Mouse (Mus musculus) neural tube, embryonic 12.5 days (tissue): ENCODE data around the gene Ccs. TPM values are rescaled to one million over a fixed set of nuclear protein-coding genes. Genes with fewer than 3 reads are reported as not detected.
"Not testable (repeated sequence)": the region's sequence is repeated elsewhere in the genome, so short reads cannot be mapped to it uniquely, and the experiment has no call there.

Source experiments
- ATAC-seq: fragments of 200-750 bp; cut with Nextera tagmentation; 2 replicates; pipeline ENCODE4 v1.8.0; 2017; ENCODE audit warnings: low read depth, mild to moderate bottlenecking, moderate TSS enrichment, moderate library complexity; ENCODE audit not compliant: low FRiP score
- H3K27ac ChIP-seq: fragments of 300-500 bp; sonication (generic); 2 replicates; pipeline ENCODE4 v1.5.1; 2016
- H3K27me3 ChIP-seq: fragments of 300-500 bp; sonication (generic); replicated peaks from 2 replicates; pipeline ENCODE4 v1.6.1; 2016; ENCODE audit warnings: mild to moderate bottlenecking
- H3K36me3 ChIP-seq: fragments of 300-500 bp; sonication (generic); 2 replicates; pipeline ENCODE4 v1.6.1; 2016; ENCODE audit warnings: mild to moderate bottlenecking
- H3K4me1 ChIP-seq: fragments of 300-500 bp; sonication (generic); 2 replicates; pipeline ENCODE4 v1.6.1; 2016
- H3K4me2 ChIP-seq: fragments of 300-500 bp; sonication (generic); replicated peaks from 2 replicates; pipeline ENCODE4 v1.6.1; 2016; ENCODE audit warnings: mild to moderate bottlenecking
- H3K4me3 ChIP-seq: fragments of 300-500 bp; sonication (generic); 2 replicates; pipeline ENCODE4 v1.5.1; 2016
- H3K9ac ChIP-seq: fragments of 300-500 bp; sonication (generic); 2 replicates; pipeline ENCODE4 v1.6.1; 2016; ENCODE audit warnings: mild to moderate bottlenecking
- H3K9me3 ChIP-seq: fragments of 300-500 bp; sonication (generic); 2 replicates; pipeline ENCODE4 v1.6.1; 2016; ENCODE audit warnings: mild to moderate bottlenecking
- WGBS: fragments of 180-500 bp; shearing (Covaris S2); methylation state at CpG from one replicate; pipeline ENCODE4 v1.1.7; 2016; 5-methylcytosine and 5-hydroxymethylcytosine counted together
- polyA plus RNA-seq: library from polyadenylated mRNA; unstranded; fragments of >200 nt; fragmentation: Nextera tagmentation; extraction: Ambion mirVana; gene quantifications from 2 replicates; pipeline ENCODE4 v1.2.1, GENCODE M21; 2016

Gene Ccs
- polyA plus RNA-seq, 1 experiment from 2014 or later, result 44.1 TPM

DNA sequence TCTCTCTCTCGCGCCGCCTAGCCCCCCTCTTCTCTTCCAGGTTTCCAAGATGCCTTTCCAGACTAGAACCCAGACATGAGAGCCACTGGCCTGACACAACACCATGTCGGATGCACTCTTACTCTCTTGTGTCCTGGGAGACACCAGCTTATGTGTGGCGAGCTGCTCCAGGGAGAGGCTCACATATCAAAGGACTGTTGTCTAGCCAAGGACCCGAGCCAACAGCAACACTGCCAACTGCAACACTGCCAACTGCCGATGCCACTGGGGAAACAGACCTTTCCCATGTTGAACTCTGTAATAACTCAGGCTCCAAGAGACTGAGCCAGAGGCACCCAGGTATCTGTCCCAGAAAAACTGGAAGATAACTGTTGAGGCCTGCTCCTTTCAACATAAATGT lies 10.0 kb downstream of the Ccs start:
- Histone ChIP-seq H3K4me1 (no peaks in the 10 kb centered on the region), H3K4me3 (no peak overlapping the region), H3K36me3 (peaks cover 33% of the 10 kb centered on the region), H3K9me3 (no peaks in the 10 kb centered on the region), H3K9ac (no peak overlapping the region), H3K27ac (no peak overlapping the region), H3K27me3 (no peaks in the 10 kb centered on the region), H3K4me2 (no peak overlapping the region)
- 75% methylated on average over 7 of the region's 7 CpGs for WGBS
- no peak for ATAC-seq

DNA sequence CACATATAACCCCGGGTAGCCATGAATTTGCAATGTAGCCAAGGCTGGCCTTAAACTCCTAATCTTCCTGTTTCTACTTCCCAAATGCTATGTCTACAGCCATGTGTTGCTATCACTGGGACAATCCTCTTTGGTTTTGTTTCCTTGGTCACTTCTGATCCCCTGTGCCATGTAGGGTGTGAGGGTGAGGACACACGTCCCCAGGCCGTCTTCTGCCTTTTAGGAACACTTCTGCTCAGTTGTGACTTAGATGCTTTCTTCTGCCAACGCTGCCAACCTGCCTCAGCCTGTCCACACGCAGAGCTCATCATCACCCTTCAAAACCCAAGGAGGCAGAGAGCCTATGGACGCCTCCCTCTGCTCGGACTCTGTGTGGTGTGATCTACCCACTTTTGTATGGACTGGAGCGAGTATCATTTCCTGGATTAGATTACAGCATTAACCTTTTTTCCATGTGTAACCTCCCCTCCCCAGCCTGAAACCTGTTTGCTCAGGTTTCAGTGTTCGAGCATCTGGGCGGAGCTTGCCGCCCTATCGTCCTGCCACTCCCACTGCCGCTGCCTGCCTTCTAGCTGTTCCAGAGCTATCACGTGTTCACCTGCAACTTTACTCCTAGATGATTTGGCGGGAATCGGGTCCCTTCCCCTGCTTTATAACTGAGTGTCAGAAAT lies 10.6 kb downstream of the Ccs start:
- Histone ChIP-seq H3K36me3 (peaks cover 34% of the 10 kb centered on the region), H3K4me3 (no peak overlapping the region), H3K27ac (no peak overlapping the region), H3K4me1 (no peaks in the 10 kb centered on the region), H3K9ac (no peak overlapping the region), H3K27me3 (no peaks in the 10 kb centered on the region), H3K4me2 (no peak overlapping the region), H3K9me3 (no peaks in the 10 kb centered on the region)
- 62% methylated on average over 16 of the region's 16 CpGs for WGBS
- ATAC-seq, result no peak

DNA sequence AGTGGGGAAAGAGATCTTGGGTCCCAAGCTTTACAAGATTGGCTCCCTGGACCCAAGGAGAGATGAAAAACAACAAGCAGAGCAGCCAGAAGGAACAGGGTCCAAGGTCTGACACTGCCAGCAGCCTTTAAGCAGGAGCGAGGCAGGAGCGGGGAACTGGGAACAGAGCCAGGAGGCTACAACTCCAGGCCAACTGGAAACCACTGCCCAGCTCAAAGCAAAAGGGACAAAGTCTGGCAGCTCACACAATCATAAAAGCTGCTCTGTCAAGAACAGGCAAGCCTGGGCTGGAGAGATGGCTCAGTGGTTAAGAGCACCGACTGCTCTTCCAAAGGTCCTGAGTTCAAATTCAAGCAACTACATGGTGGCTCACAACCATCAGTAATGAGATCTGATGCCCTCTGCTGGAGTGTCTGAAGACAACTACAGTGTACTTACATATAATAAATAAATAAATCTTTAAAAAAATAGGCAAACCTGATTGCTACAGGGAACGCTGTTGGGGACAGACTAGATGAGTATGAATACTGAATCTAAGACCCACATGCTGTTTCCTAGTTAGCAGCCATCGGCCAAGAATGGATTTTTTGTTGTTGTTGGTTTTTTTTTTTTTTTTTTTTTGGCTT lies 18.3 kb downstream of the Ccs start:
- Histone ChIP-seq H3K9me3 (no peaks in the 10 kb centered on the region), H3K4me2 (no peak overlapping the region), H3K9ac (no peak overlapping the region), H3K27me3 (no peaks in the 10 kb centered on the region), H3K4me1 (no peaks in the 10 kb centered on the region), H3K4me3 (no peak overlapping the region), H3K36me3 (peaks cover 17% of the 10 kb centered on the region; the same call in 1 of the 2 replicates), H3K27ac (no peak overlapping the region)
- WGBS, result 87% methylated on average over 5 of the region's 5 CpGs
- no peak for ATAC-seq

DNA sequence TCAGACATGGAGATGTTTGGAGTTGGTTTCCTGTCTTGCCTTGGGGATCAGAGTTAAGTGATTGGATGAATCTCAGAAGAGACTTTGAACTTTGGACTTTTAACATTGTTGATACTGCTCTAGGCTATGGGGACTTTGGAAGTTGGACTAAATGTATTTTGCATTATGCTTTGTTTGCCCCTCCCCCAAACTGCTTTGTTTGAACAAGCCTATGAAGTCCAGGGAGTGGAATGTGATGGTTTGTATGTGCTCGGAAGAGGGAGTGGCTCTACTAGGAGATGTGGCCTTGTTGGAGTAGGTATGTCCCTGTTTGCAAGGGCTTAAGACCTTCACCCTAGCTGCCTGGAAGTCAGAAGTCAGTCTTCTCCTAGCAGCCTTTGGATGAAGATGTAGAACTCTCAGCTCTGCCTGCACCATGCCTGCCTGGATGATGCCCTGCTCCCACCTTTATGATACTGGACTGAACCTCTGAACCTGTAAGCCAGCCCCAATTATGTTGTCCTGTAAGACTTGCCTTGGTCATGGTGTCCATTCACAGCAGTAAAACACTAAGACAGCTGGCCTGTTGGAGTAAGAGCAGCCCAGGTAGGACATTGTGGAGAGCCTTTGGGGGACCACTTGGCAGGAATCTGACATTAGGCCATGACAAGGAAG lies 21.8 kb downstream of the Ccs start:
- ATAC-seq, result no peak
- Histone ChIP-seq H3K9ac (no peak overlapping the region), H3K36me3 (no peaks in the 10 kb centered on the region), H3K27me3 (no peaks in the 10 kb centered on the region), H3K4me2 (no peak overlapping the region), H3K4me3 (no peak overlapping the region), H3K9me3 (no peaks in the 10 kb centered on the region), H3K4me1 (no peaks in the 10 kb centered on the region), H3K27ac (no peak overlapping the region)
- 71% methylated on average over 1 of the region's 1 CpGs for WGBS

DNA sequence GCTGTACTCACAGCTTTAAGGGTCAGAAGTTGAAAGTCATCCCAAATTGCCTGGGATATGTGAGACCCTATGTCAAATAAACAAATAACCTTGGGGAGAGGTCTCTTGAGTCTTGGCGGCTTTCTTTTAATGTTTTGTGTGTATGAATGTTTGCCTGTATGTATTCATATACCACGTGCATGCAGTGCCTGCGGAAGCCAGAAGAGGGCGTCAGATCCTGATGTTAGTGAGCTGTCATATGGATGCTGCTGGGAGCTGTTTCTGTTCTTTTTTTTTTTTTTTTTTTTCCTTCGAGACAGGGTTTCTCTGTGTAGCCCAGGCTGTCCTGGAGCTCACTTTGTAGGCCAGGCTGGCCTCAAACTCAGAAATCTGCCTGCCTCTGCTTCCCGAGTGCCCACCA lies 26.1 kb downstream of the Ccs start:
- H3K27ac ChIP-seq, result no peak overlapping the region
- no peaks in the 10 kb centered on the region for H3K9me3 ChIP-seq
- 84% methylated on average over 6 of the region's 6 CpGs for WGBS
- no peaks in the 10 kb centered on the region for H3K27me3 ChIP-seq
- H3K4me2 ChIP-seq, result no peak overlapping the region
- no peak overlapping the region for H3K4me3 ChIP-seq
- H3K9ac ChIP-seq, result no peak overlapping the region
- peaks cover 18% of the 10 kb centered on the region for H3K4me1 ChIP-seq
- no peak for ATAC-seq
- H3K36me3 ChIP-seq, result no peaks in the 10 kb centered on the region

DNA sequence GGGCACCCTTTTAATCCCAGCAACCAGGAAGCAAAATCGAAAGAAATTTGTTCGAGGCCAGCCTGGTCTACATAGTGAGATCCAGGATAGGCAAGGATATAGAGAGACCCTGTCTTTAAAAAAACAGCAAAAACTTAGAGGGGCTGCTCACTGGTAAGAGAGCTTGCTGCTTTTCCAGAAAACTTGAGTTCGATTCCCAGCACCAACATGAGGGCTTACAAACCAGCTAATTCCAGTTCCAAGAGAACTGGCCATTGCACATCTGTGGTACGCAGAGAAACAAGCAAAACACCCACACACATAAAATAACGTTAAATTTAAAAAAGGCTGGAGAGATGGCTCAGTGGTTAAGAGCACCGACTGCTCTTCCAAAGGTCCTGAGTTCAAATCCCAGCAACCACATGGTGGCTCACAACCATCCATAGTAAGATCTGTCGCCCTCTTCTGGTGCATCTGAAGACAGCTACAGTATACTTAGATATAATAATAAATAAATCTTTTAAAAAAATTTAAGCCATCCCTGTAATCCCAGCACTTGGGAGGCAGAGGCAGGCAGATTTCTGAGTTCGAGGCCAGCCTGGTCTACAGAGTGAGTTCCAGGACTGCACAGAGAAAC lies 26.7 kb downstream of the Ccs start:
- H3K27ac ChIP-seq, H3K9me3 ChIP-seq, H3K36me3 ChIP-seq, ATAC-seq, H3K27me3 ChIP-seq: not testable (repeated sequence)
- WGBS, result 79% methylated on average over 8 of the region's 8 CpGs
- Histone ChIP-seq H3K4me2 (peak overlapping the region; percentile 79), H3K4me1 (peaks cover 19% of the 10 kb centered on the region), H3K9ac (peak overlapping the region; percentile 66), H3K4me3 (peak overlapping the region; percentile 82)

DNA sequence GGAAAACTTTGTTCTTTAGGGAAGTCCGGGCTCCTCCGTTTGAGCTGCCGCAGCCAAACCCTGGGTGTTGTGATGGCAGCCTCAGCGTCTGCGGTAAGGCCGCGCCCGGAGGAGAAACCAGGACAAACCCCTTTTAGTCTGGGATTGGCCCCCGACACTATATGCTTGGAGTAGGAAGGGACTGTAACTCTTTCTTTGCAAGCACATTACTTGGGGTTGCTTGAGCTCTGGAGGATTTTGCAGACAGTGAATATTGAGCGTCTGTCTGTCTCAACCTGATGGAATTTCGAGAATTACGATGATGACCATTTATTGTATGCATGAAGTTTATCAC lies 27.3 kb downstream of the Ccs start:
- ATAC-seq, result peak; percentile 43
- Histone ChIP-seq H3K27me3 (no peaks in the 10 kb centered on the region), H3K4me1 (peaks cover 19% of the 10 kb centered on the region), H3K9me3 (no peaks in the 10 kb centered on the region), H3K27ac (peak overlapping the region; percentile 81), H3K4me3 (peak overlapping the region; percentile 82), H3K4me2 (peak overlapping the region; percentile 79), H3K9ac (peak overlapping the region; percentile 66), H3K36me3 (no peaks in the 10 kb centered on the region)
- 6% methylated on average over 12 of the region's 12 CpGs for WGBS

DNA sequence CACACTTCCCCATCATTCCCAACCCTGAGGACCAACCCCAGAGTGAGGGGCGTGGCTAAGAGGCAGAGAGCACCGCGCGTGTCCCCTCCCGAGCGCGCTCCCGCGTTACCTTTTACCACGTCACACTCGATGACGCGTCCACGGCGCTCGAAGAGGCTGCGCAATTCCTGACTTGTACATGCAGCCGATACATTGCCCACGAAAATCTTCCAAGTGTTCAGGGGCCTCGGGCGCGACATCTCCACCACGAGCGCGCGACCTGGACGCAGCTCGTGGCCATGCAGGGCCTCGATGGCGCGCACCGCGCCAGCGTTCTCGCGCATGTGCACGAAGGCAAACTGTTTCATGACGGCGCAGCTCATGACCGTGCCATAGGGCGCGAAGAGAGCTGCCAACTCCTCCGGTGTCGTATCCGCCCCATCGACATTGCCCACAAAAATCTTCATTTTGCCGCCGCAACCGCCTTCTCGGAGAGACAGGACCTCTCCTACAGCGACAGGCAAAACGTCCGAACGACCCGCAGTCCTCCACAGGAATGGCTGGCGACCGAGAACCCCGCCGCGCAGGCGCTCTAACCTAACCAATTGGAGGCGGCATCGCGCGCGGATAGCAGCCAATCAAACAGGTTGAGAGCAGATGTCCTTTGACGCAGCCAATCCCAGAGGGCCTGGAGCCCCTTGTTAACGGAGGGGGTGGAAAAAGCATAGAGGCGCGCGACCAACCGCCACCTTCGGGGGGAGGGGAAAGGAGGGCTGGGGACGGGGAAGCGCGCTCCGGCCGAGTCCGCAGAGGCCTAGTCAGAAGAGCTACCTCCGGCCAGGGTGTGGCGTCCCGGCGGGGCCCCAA lies 27.8 kb downstream of the Ccs start, which contains the start of the genes Gm21992 and Rbm14:
TSS of gene Gm21992 (minus strand) at position 550 of the 846 bp plus-strand sequence.
TSS of gene Rbm14 (minus strand) at position 572 of the 846 bp plus-strand sequence.
- H3K27me3 ChIP-seq, result no peaks in the 10 kb centered on the region
- no peaks in the 10 kb centered on the region for H3K36me3 ChIP-seq
- peak within 1 kb of the TSS; percentile 79 for H3K4me2 ChIP-seq
- peak within 1 kb of the TSS; percentile 82 for H3K4me3 ChIP-seq
- peaks cover 19% of the 10 kb centered on the region for H3K4me1 ChIP-seq
- H3K9ac ChIP-seq, result peak within 1 kb of the TSS; percentile 66
- ATAC-seq, result peak; percentile 99
- no peaks in the 10 kb centered on the region for H3K9me3 ChIP-seq
- under 1% methylated on average over 83 of the region's 83 CpGs for WGBS
- H3K27ac ChIP-seq, result peak within 1 kb of the TSS; percentile 81

DNA sequence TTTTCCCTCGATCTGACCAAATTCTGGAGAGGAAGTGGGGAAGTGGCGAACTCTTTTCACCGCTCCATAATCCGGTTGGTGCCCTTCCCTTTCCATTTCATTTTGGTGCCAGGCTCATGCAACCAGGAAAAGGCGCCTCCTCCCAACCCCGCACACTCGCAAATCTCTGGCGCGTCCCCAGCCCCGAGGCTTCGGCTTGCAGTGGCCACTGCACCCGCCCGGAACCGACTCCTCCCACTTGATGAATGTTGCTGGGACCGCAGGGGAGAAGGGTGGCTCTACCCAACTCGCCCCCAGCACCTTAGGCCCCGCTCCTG lies 28.4 kb downstream of the Ccs start:
- peak overlapping the region; percentile 79 for H3K4me2 ChIP-seq
- no peaks in the 10 kb centered on the region for H3K27me3 ChIP-seq
- WGBS, result under 1% methylated on average over 17 of the region's 17 CpGs
- no peaks in the 10 kb centered on the region for H3K9me3 ChIP-seq
- peak overlapping the region; percentile 58 for H3K9ac ChIP-seq
- no peak for ATAC-seq
- H3K36me3 ChIP-seq, result no peaks in the 10 kb centered on the region
- H3K27ac ChIP-seq, result no peak overlapping the region
- H3K4me1 ChIP-seq, result peaks cover 19% of the 10 kb centered on the region
- H3K4me3 ChIP-seq, result peak overlapping the region; percentile 82

DNA sequence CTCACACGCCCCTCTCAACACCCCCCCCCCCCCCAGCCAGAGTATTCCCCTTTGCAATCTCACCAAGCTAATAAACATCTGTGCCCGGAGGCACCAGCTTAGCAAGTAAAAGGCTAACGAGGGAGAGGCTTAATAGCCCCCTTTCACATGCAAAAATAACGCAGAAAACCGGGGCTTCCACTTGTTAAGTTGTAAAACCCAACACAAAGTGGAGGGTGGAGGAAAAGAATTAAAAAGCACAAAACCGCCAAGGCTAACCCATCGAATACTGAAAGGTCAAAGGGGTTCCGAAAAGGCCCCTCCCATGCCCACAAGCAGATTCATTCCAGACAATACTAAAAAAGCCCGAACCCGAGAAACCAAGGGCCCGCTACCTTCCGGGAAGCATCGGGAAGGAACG lies 28.8 kb downstream of the Ccs start:
- Histone ChIP-seq H3K4me3 (peak overlapping the region; percentile 82), H3K27ac (no peak overlapping the region), H3K4me1 (peaks cover 19% of the 10 kb centered on the region), H3K27me3 (no peaks in the 10 kb centered on the region), H3K4me2 (peak overlapping the region; percentile 79), H3K9ac (peak overlapping the region; percentile 58), H3K9me3 (no peaks in the 10 kb centered on the region), H3K36me3 (no peaks in the 10 kb centered on the region)
- no peak for ATAC-seq
- WGBS, result under 1% methylated on average over 14 of the region's 14 CpGs

DNA sequence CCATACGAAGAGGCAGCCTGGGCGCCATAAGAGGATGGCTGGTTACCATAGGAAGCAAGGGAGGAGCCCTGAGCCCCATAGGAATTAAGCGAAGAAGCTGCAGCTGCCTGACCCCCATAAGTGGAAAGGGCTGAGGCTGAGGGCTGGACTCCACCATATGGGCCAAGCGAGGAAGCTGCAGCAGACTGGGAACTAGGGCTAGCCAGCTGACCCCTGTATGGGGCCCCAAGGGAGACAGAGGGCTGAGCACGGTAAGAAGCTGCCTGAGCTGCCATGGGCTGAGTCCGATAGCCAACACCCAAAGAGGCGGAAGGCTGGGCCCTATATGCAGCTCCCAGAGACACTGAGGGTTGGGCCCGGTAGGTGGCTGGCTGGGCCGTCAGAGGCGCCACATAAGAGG lies 35.8 kb downstream of the Ccs start:
- Histone ChIP-seq H3K36me3 (peaks cover 53% of the 10 kb centered on the region), H3K27ac (no peak overlapping the region), H3K9me3 (no peaks in the 10 kb centered on the region), H3K4me3 (no peak overlapping the region), H3K27me3 (no peaks in the 10 kb centered on the region), H3K9ac (no peak overlapping the region), H3K4me2 (no peak overlapping the region), H3K4me1 (peaks cover 9% of the 10 kb centered on the region; the same call in 1 of the 2 replicates)
- 81% methylated on average over 10 of the region's 10 CpGs for WGBS
- ATAC-seq, result no peak

DNA sequence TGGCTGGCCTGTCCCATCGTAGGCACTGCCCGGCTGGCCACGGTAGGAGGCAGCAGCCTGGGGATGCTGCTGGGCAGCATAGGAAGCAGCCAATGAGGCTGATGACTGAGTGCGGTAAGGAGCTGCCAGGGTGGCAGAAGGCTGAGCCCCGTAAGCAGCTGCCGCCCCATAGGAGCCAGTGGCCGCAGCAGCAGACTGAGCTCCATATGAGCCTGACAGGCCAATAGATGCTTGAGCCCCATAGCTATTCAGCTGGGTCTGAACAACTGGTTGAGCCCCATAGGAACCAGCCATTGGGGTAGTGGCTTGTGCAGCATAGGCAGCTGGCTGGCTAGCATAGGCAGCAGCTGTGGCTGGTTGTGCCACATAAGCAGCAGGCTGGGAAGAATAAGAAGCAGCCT lies 36.4 kb downstream of the Ccs start:
- Histone ChIP-seq H3K36me3 (peaks cover 55% of the 10 kb centered on the region), H3K9ac (no peak overlapping the region), H3K4me1 (peaks cover 5% of the 10 kb centered on the region; the same call in 1 of the 2 replicates), H3K27ac (no peak overlapping the region), H3K4me3 (no peak overlapping the region), H3K9me3 (no peaks in the 10 kb centered on the region), H3K4me2 (no peak overlapping the region), H3K27me3 (no peaks in the 10 kb centered on the region)
- 95% methylated on average over 7 of the region's 7 CpGs for WGBS
- ATAC-seq, result no peak
